Comparison of ENCODE assay signal across 8 mouse cellular contexts in the genomic region with DNA sequence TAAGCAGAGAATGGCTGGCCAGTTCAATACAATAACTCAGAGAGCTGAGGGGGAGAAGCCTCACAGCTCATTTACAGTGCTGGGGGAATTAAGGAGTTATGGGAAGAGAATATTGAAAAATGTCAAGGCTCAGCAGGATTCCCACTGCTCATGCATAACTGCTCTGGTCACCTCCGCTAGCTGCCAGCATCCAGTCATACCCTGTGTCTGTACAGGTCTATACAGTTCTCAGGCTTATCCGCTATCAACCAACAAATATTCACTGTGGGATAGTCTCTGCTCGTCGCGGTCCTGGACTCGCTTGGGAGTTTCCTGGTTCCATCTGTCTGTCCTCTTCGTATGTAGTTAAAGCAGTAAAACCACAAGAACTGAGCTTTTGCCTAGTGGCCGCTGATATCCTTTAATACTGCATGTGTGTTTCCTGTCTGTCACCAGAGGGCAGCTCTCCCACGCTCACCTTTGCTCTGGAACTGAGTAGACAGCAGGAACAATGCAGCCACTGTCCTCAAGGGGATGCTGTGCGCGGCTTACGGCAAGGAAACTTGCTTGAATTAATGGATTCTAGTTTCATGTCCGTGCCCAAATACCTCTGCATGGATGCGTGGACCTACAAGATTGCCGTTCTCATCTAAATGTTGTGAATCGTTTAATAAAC. TPM values are rescaled to one million over a fixed set of nuclear protein-coding genes. Genes with fewer than 3 reads are reported as not detected.
DNase-seq lines count a peak whose midpoint lies in the region; ATAC-seq and TF ChIP-seq lines count a peak whose summit lies in the region.
"Had no signal": no experiment of that assay in that cellular context is flagged by ENCODE, and none has a peak within 500 bp of the region (broad histone marks: within the 10 kb centered on the region; RNA-seq: fewer than 3 reads in every experiment).

No protein-coding gene starts in this region.

- WGBS in midbrain, embryonic 12.5 days: 36% methylated on average over 16 of the region's 16 CpGs
- WGBS in spleen, adult 2 months: 28% methylated on average over 16 of the region's 16 CpGs

- H3K9me3 ChIP-seq in midbrain, embryonic 12.5 days: no peaks in the 10 kb centered on the region

- ATAC-seq in midbrain, embryonic 12.5 days (ENCODE audit: low FRiP score, low read depth): 0 out of 2 replicates have a peak, but pooled peaks have one; percentile 49

- no peaks in the 10 kb centered on the region for H3K27me3 ChIP-seq in midbrain, embryonic 12.5 days
- H3K27me3 ChIP-seq in spleen, adult 2 months (ENCODE audit: control insufficient read depth, insufficient read depth, low read length): no peaks in the 10 kb centered on the region

- H3K4me3 ChIP-seq in left cerebral cortex, adult 2 months: no peak overlapping the region
- no peak overlapping the region for H3K4me3 ChIP-seq in midbrain, embryonic 12.5 days
- H3K4me3 ChIP-seq in spleen, adult 2 months (ENCODE audit: extremely low read depth, insufficient read depth, insufficient read length): no peak overlapping the region
- H3K4me3 ChIP-seq: myocyte had no signal

- peak; percentile 2 for DNase-seq in T-cell, adult 2 months (ENCODE audit: low spot score)
- DNase-seq in cerebellum, postnatal 14 days: peak; percentile 86 to 92
- peak; percentile 61 to 80 for DNase-seq in frontal cortex, postnatal 36 days (ENCODE audit: low spot score in 2 of 2)
- peak; percentile 22 for DNase-seq in hindlimb bud, embryonic 11.5 days (ENCODE audit: extremely low spot score, low read depth, low spot score)
- DNase-seq in left cerebral cortex, adult 2 months (ENCODE audit: extremely low spot score in 1 of 2, low spot score in 2 of 2): peak; percentile 65 to 69
- DNase-seq in spleen, adult 2 months (ENCODE audit: low read depth in 1 of 2, low spot score in 2 of 2): peak in 1 of 2 experiments; percentile 10

- no peaks in the 10 kb centered on the region for H3K36me3 ChIP-seq in midbrain, embryonic 12.5 days
- H3K36me3 ChIP-seq in spleen, adult 2 months (ENCODE audit: control insufficient read depth, insufficient read depth, low read length): no peaks in the 10 kb centered on the region

- TF ChIP-seq CTCF in left cerebral cortex, adult 2 months (IDR thresholded peaks at IDR 0.05): peak; percentile 89
- TF ChIP-seq CTCF in spleen, adult 2 months (IDR thresholded peaks at IDR 0.05; ENCODE audit: extremely low read depth, insufficient read depth, insufficient read length, insufficient replicate concordance): peak; percentile 26; the same call in 1 of the 2 replicates

- no peak overlapping the region for H3K4me2 ChIP-seq in midbrain, embryonic 12.5 days (replicated peaks)

- no peak overlapping the region for H3K9ac ChIP-seq in midbrain, embryonic 12.5 days (replicated peaks)

- H3K27ac ChIP-seq in left cerebral cortex, adult 2 months: no peak overlapping the region
- H3K27ac ChIP-seq in midbrain, embryonic 12.5 days (replicated peaks): no peak overlapping the region
- H3K27ac ChIP-seq in spleen, adult 2 months (ENCODE audit: insufficient read depth, low read length): no peak overlapping the region

- H3K4me1 ChIP-seq in midbrain, embryonic 12.5 days: peaks cover 3% of the 10 kb centered on the region; the same call in 1 of the 2 replicates
- no peaks in the 10 kb centered on the region for H3K4me1 ChIP-seq in spleen, adult 2 months (ENCODE audit: control insufficient read depth, insufficient read depth, insufficient read length)

- intact Hi-C loops in left cerebral cortex, adult 2 months (cut with DNase I): loop anchor here (2.0 kb wide), 3 partner anchors 62 to 482 kb away; a partner anchor contains a TSS

- TF ChIP-seq POLR2A in spleen, adult 2 months (IDR thresholded peaks at IDR 0.05; ENCODE audit: low read depth, low read length): no peak

RNA-seq across cellular contexts. Expression of a gene that starts 36.2 kb away (rescaled TPM):
- under 1 TPM; 0.28 to 0.29 TPM for total RNA-seq in left cerebral cortex, adult 2 months (2021)
- polyA plus RNA-seq in midbrain, embryonic 12.5 days (2016; fragmentation: Nextera tagmentation; extraction: Ambion mirVana): 1.6 and 2.2 TPM in 2 replicates
- polyA plus RNA-seq in spleen, adult 2 months (2012; rRNA removed): not detected in 2 replicates
- polyA plus RNA-seq: myocyte had no signal
